Mouse (Mus musculus): ENCODE results near the gene Obox8. TPM values are rescaled to one million over a fixed set of nuclear protein-coding genes. Genes with fewer than 3 reads are reported as not detected.

Gene Obox8
- polyA plus RNA-seq (2012; rRNA removed): not detected in 2 replicates

DNA sequence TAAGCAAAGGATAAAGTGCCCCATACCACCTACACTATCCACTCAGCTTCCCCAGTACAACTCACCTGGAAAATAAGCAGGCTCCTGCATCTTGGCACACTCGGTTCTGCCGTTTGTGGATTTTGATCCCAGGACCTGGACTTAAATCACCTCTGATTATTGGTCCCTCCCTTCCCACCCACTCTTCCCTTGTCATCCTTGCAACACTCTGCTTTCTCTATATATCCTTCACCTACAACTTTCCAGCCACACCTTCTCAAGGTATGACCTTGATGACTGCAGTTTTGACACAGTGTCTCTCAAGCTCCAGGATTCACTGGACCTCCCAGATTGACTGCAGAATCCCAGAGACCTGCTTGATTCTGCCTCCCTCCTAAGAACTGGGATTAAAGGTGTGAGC is at the start of gene Obox8:
Gene Obox8, minus strand, starts transcription at position 101 of the 400 bp plus-strand sequence.
- DNase-seq (ENCODE audit: low read depth): no peak

DNA sequence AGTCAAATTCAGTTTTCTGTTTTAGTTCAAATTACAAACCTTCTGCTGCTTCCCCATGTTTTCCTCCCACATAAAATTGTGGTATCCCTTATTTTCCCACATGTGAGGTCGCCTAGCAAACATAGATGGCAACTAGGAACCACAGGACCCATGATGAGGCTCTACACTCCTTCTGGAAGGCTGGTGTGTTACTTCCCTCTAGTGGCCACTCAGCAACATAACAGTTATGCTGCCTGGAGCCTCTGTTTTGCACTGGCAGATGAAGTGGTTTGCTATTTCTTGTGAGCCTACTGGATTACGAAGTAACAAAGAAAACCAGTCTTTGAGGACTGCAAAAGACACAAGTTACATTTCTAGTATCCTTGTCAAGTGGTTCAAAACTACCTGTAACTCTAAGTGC is 16.1 kb downstream of the Obox8 start:
- DNase-seq (ENCODE audit: low read depth): no peak

DNA sequence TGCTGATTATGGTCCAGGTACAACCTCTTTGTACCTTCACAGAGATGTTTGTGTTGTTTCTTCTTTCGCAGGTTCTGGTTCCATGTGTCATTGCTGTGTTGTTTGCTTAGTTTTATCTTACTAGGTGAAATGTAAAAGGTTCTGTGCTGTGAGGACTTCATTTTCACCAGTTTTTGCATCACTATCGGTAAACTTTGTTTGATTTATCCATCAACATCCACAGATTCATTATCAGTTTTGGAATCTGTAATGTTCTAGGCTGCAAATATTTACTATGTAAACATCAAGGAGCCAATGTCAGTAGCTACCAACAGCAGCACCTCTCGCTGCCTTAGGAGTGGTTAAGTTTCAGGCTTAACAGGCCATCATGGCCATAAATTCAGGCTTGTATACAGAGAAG is 24.7 kb downstream of the Obox8 start:
- no peak for DNase-seq (ENCODE audit: low read depth)

DNA sequence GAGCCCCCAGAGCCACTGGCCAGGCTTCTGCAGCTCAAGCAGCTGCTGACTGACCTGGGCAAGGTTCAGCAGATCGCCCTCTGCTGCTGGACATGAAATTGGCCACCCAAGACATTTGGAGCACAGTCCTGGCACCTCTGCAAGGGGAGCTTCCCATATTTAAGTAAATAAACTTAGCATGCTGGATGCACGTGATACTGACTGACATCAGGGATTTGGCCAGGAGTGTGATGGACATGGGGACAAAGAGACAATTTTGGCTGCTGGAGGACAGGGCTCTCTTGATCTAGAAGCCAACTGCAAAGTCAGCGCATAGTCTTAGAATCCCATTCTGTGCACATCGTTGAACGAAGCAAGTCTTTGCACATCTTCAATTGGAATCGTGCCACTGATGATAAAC is 25.8 kb downstream of the Obox8 start:
- DNase-seq (ENCODE audit: low read depth): no peak

Other genes starting within 250 kb of the Obox8 start
- not detected in 2 replicates for gene Sult2a3, start 210.5 kb downstream of the Obox8 start, polyA plus RNA-seq (2012; rRNA removed)
- gene Sult2a6, start 78.7 kb downstream of the Obox8 start, polyA plus RNA-seq (2012; rRNA removed): not detected in 2 replicates
- gene Sult2a8, start 113.2 kb upstream of the Obox8 start, polyA plus RNA-seq (2012; rRNA removed): not detected in 2 replicates
- not detected in 2 replicates for gene Sult2a7, start 160.7 kb upstream of the Obox8 start, polyA plus RNA-seq (2012; rRNA removed)
- gene Vmn1r90, start 229.9 kb upstream of the Obox8 start, polyA plus RNA-seq (2012; rRNA removed): 0.05 and 0.08 TPM in 2 replicates

Measured in gonadal fat pad, adult 2 months (tissue).